Mouse (Mus musculus) hindbrain, embryonic 12.5 days (tissue): Measurements from ENCODE around the gene 4930519G04Rik. TPM values are rescaled to one million over a fixed set of nuclear protein-coding genes. Genes with fewer than 3 reads are reported as not detected.
A peak's percentile ranks its signal among the peaks of the same experiment; 100 is the strongest.
"Not testable (repeated sequence)": the region's sequence is repeated elsewhere in the genome, so short reads cannot be mapped to it uniquely, and the experiment has no call there.

Experiments
- ATAC-seq: fragments of 200-750 bp; cut with Nextera tagmentation; 2 replicates; pipeline ENCODE4 v1.8.0; 2017; ENCODE audit warnings: moderate TSS enrichment; ENCODE audit not compliant: low FRiP score
- H3K27ac ChIP-seq: fragments of 300-500 bp; sonication (generic); 2 replicates; pipeline ENCODE4 v1.5.1; 2016; ENCODE audit warnings: mild to moderate bottlenecking
- H3K27me3 ChIP-seq: fragments of 300-500 bp; sonication (generic); 2 replicates; pipeline ENCODE4 v1.6.1; 2016; ENCODE audit warnings: mild to moderate bottlenecking
- H3K36me3 ChIP-seq: fragments of 300-500 bp; sonication (generic); 2 replicates; pipeline ENCODE4 v1.6.1; 2016; ENCODE audit warnings: mild to moderate bottlenecking
- H3K4me1 ChIP-seq: fragments of 300-500 bp; sonication (generic); 2 replicates; pipeline ENCODE4 v1.6.1; 2016
- H3K4me2 ChIP-seq: fragments of 300-500 bp; sonication (generic); replicated peaks from 2 replicates; pipeline ENCODE4 v1.6.1; 2016; ENCODE audit warnings: mild to moderate bottlenecking
- H3K4me3 ChIP-seq: fragments of 300-500 bp; sonication (generic); 2 replicates; pipeline ENCODE4 v1.5.1; 2016; ENCODE audit warnings: mild to moderate bottlenecking
- H3K9ac ChIP-seq: fragments of 300-500 bp; sonication (generic); 2 replicates; pipeline ENCODE4 v1.6.1; 2016; ENCODE audit warnings: mild to moderate bottlenecking, moderate library complexity
- H3K9me3 ChIP-seq: fragments of 300-500 bp; sonication (generic); replicated peaks from 2 replicates; pipeline ENCODE4 v1.6.1; 2016; ENCODE audit warnings: mild to moderate bottlenecking
- WGBS: fragments of 180-500 bp; shearing (Covaris S2); methylation state at CpG from one replicate; pipeline ENCODE4 v1.1.7; 2016; 5-methylcytosine and 5-hydroxymethylcytosine counted together
- polyA plus RNA-seq: library from polyadenylated mRNA; unstranded; fragments of >200 nt; fragmentation: Nextera tagmentation; extraction: Ambion mirVana; gene quantifications from 2 replicates; pipeline ENCODE4 v1.2.1, GENCODE M21; 2016

The 4930519G04Rik gene
- polyA plus RNA-seq, 1 experiment from 2014 or later: not detected

- Histone ChIP-seq H3K9me3 (no peaks in the 10 kb centered on the region), H3K36me3 (0 out of 2 replicates have a peak, but pooled peaks cover 2% of the 10 kb centered on the region), H3K9ac (no peak overlapping the region), H3K4me3 (no peak overlapping the region), H3K4me2 (no peak overlapping the region), H3K27ac (no peak overlapping the region), H3K27me3 (no peaks in the 10 kb centered on the region), H3K4me1 (peaks cover 14% of the 10 kb centered on the region)
- ATAC-seq: no peak
- WGBS: 61% methylated on average over 6 of the region's 6 CpGs
Measured at GRCm38 (mm10) chr5:114816599-114816998, 36.9 kb upstream of the 4930519G04Rik start.

- WGBS: 68% methylated on average over 10 of the region's 11 CpGs
- H3K9ac ChIP-seq: no peak overlapping the region
- no peaks in the 10 kb centered on the region for H3K27me3 ChIP-seq
- no peak overlapping the region for H3K4me3 ChIP-seq
- ATAC-seq: no peak
- no peak overlapping the region for H3K4me2 ChIP-seq
- H3K36me3 ChIP-seq: 0 out of 2 replicates have a peak, but pooled peaks cover 3% of the 10 kb centered on the region
- H3K9me3 ChIP-seq: no peaks in the 10 kb centered on the region
- H3K27ac ChIP-seq: no peak overlapping the region; the same call in 1 of the 2 replicates
- H3K4me1 ChIP-seq: peaks cover 6% of the 10 kb centered on the region
Measured at GRCm38 (mm10) chr5:114818124-114818523, 35.3 kb upstream of the 4930519G04Rik start.

GRCm38 (mm10) chr5:114822796-114823688 lies 30.4 kb upstream of the 4930519G04Rik start, which contains the start of gene 1500011B03Rik:
1500011B03Rik (minus strand) TSS chr5:114823468.
- Histone ChIP-seq H3K4me3 (peak within 1 kb of the TSS; percentile 75), H3K27me3 (no peaks in the 10 kb centered on the region), H3K4me1 (peaks cover 7% of the 10 kb centered on the region), H3K27ac (peak within 1 kb of the TSS; percentile 80), H3K36me3 (0 out of 2 replicates have a peak, but pooled peaks cover 3% of the 10 kb centered on the region), H3K9ac (peak within 1 kb of the TSS; percentile 90), H3K4me2 (peak within 1 kb of the TSS; percentile 65), H3K9me3 (no peaks in the 10 kb centered on the region)
- WGBS: 8% methylated on average over 50 of the region's 53 CpGs
- ATAC-seq: peak; percentile 90

GRCm38 (mm10) chr5:114824197-114824596 lies 29.3 kb upstream of the 4930519G04Rik start:
- H3K9me3 ChIP-seq: no peaks in the 10 kb centered on the region
- 0 out of 2 replicates have a peak, but pooled peaks cover 3% of the 10 kb centered on the region for H3K36me3 ChIP-seq
- H3K4me2 ChIP-seq: no peak overlapping the region; the same call in 1 of the 2 replicates
- ATAC-seq: no peak
- no peak overlapping the region for H3K9ac ChIP-seq
- peaks cover 5% of the 10 kb centered on the region; the same call in 1 of the 2 replicates for H3K4me1 ChIP-seq
- no peak overlapping the region for H3K4me3 ChIP-seq
- no peaks in the 10 kb centered on the region for H3K27me3 ChIP-seq
- 17% methylated on average over 9 of the region's 9 CpGs for WGBS
- H3K27ac ChIP-seq: no peak overlapping the region

GRCm38 (mm10) chr5:114825978-114826691 lies 27.3 kb upstream of the 4930519G04Rik start:
- Histone ChIP-seq H3K4me2 (peak overlapping the region; percentile 54), H3K27ac (peak overlapping the region; percentile 62), H3K9ac (peak overlapping the region; percentile 47; the same call in 1 of the 2 replicates), H3K9me3 (no peaks in the 10 kb centered on the region), H3K4me3 (peak overlapping the region; percentile 35), H3K27me3 (no peaks in the 10 kb centered on the region), H3K4me1 (peaks cover 5% of the 10 kb centered on the region; the same call in 1 of the 2 replicates), H3K36me3 (0 out of 2 replicates have a peak, but pooled peaks cover 3% of the 10 kb centered on the region)
- ATAC-seq: peak; percentile 65
- WGBS: 8% methylated on average over 27 of the region's 27 CpGs

- H3K9ac ChIP-seq: no peak overlapping the region
- H3K4me1 ChIP-seq: peaks cover 3% of the 10 kb centered on the region; the same call in 1 of the 2 replicates
- 91% methylated on average over 12 of the region's 12 CpGs for WGBS
- no peak overlapping the region for H3K4me2 ChIP-seq
- H3K27ac ChIP-seq: no peak overlapping the region
- no peak for ATAC-seq
- H3K27me3 ChIP-seq: no peaks in the 10 kb centered on the region
- no peaks in the 10 kb centered on the region for H3K9me3 ChIP-seq
- H3K36me3 ChIP-seq: no peaks in the 10 kb centered on the region
- H3K4me3 ChIP-seq: no peak overlapping the region
Measured at GRCm38 (mm10) chr5:114827427-114827826, 26.0 kb upstream of the 4930519G04Rik start.

- H3K4me1 ChIP-seq: 0 out of 2 replicates have a peak, but pooled peaks cover 3% of the 10 kb centered on the region
- no peak overlapping the region for H3K4me3 ChIP-seq
- no peaks in the 10 kb centered on the region for H3K27me3 ChIP-seq
- no peak overlapping the region for H3K27ac ChIP-seq
- 73% methylated on average over 3 of the region's 3 CpGs for WGBS
- no peak for ATAC-seq
- no peaks in the 10 kb centered on the region for H3K36me3 ChIP-seq
- no peak overlapping the region for H3K4me2 ChIP-seq
- H3K9ac ChIP-seq: no peak overlapping the region
- H3K9me3 ChIP-seq: no peaks in the 10 kb centered on the region
Measured at GRCm38 (mm10) chr5:114829740-114830139, 23.7 kb upstream of the 4930519G04Rik start.

GRCm38 (mm10) chr5:114836886-114837285 lies 16.6 kb upstream of the 4930519G04Rik start:
- H3K36me3 ChIP-seq: no peaks in the 10 kb centered on the region
- 72% methylated on average over 12 of the region's 12 CpGs for WGBS
- ATAC-seq: no peak
- no peaks in the 10 kb centered on the region for H3K9me3 ChIP-seq
- no peak overlapping the region for H3K4me2 ChIP-seq
- H3K9ac ChIP-seq: no peak overlapping the region
- H3K4me1 ChIP-seq: peaks cover 2% of the 10 kb centered on the region; the same call in 1 of the 2 replicates
- H3K27ac ChIP-seq: no peak overlapping the region
- no peaks in the 10 kb centered on the region for H3K27me3 ChIP-seq
- no peak overlapping the region for H3K4me3 ChIP-seq

GRCm38 (mm10) chr5:114840481-114840880 lies 13.0 kb upstream of the 4930519G04Rik start:
- not testable (repeated sequence) for ATAC-seq, H3K9me3 ChIP-seq, H3K4me3 ChIP-seq, H3K9ac ChIP-seq, H3K27ac ChIP-seq, H3K36me3 ChIP-seq, H3K27me3 ChIP-seq, H3K4me2 ChIP-seq
- WGBS: 73% methylated on average over 5 of the region's 5 CpGs
- H3K4me1 ChIP-seq: peaks cover 17% of the 10 kb centered on the region

- 0 out of 2 replicates have a peak, but pooled peaks have one; percentile 58 for ATAC-seq
- H3K4me1 ChIP-seq: peaks cover 17% of the 10 kb centered on the region
- H3K4me2 ChIP-seq, H3K27ac ChIP-seq, H3K4me3 ChIP-seq, H3K36me3 ChIP-seq, H3K27me3 ChIP-seq, H3K9ac ChIP-seq, H3K9me3 ChIP-seq: not testable (repeated sequence)
- 42% methylated on average over 3 of the region's 3 CpGs for WGBS
Measured at GRCm38 (mm10) chr5:114842155-114842554, 11.3 kb upstream of the 4930519G04Rik start.

GRCm38 (mm10) chr5:114842674-114843073 lies 10.8 kb upstream of the 4930519G04Rik start:
- peak; percentile 48; the same call in 1 of the 2 replicates for ATAC-seq
- H3K4me1 ChIP-seq: peaks cover 17% of the 10 kb centered on the region
- no peaks in the 10 kb centered on the region for H3K9me3 ChIP-seq
- H3K4me3 ChIP-seq: no peak overlapping the region
- H3K9ac ChIP-seq: no peak overlapping the region
- H3K36me3 ChIP-seq: no peaks in the 10 kb centered on the region
- 0 out of 2 replicates have a peak overlapping the region, but pooled peaks have one; percentile 23 for H3K27ac ChIP-seq
- H3K27me3 ChIP-seq: no peaks in the 10 kb centered on the region
- 68% methylated on average over 5 of the region's 5 CpGs for WGBS
- no peak overlapping the region for H3K4me2 ChIP-seq

- H3K9me3 ChIP-seq, H3K27me3 ChIP-seq, ATAC-seq, H3K36me3 ChIP-seq, H3K4me2 ChIP-seq, H3K27ac ChIP-seq, H3K4me3 ChIP-seq, H3K9ac ChIP-seq: not testable (repeated sequence)
- WGBS: 70% methylated on average over 2 of the region's 2 CpGs
- H3K4me1 ChIP-seq: peaks cover 17% of the 10 kb centered on the region
Measured at GRCm38 (mm10) chr5:114844371-114844770, 9.1 kb upstream of the 4930519G04Rik start.
